Comparison of ENCODE assay signal across 11 mouse cellular contexts in genomic region chrX:38589827-38590226, GRCm38 (mm10). TPM values are rescaled to one million over a fixed set of nuclear protein-coding genes. Genes with fewer than 3 reads are reported as not detected.
DNase-seq lines count a peak whose midpoint lies in the region; ATAC-seq and TF ChIP-seq lines count a peak whose summit lies in the region.
"Had no signal": no experiment of that assay in that cellular context is flagged by ENCODE, and none has a peak within 500 bp of the region (broad histone marks: within the 10 kb centered on the region; RNA-seq: fewer than 3 reads in every experiment).

No protein-coding gene starts in this region.

- no peak for TF ChIP-seq POLR2A in limb, embryonic 14.5 days (IDR thresholded peaks at IDR 0.05; ENCODE audit: borderline replicate concordance, extremely low read depth, insufficient read depth, insufficient read length)

- H3K9me3 ChIP-seq in limb, embryonic 14.5 days (ENCODE audit: control insufficient read depth, low read length): no peaks in the 10 kb centered on the region
- H3K9me3 ChIP-seq in limb, embryonic 10.5 days (replicated peaks): no peaks in the 10 kb centered on the region
- H3K9me3 ChIP-seq in forebrain, embryonic 10.5 days: no peaks in the 10 kb centered on the region
- H3K9me3 ChIP-seq: limb, embryonic 12.5 days had no signal

- H3K4me3 ChIP-seq in limb, embryonic 14.5 days (replicated peaks; ENCODE audit: low read length): no peak overlapping the region
- no peak overlapping the region for H3K4me3 ChIP-seq in limb, embryonic 10.5 days
- H3K4me3 ChIP-seq in forebrain, embryonic 10.5 days: no peak overlapping the region
- H3K4me3 ChIP-seq in layer of hippocampus, adult 2 months: no peak overlapping the region
- H3K4me3 ChIP-seq: limb, embryonic 12.5 days; myocyte had no signal

- no peaks in the 10 kb centered on the region for H3K4me1 ChIP-seq in limb, embryonic 14.5 days (ENCODE audit: control insufficient read depth, insufficient read depth, low read length)
- H3K4me1 ChIP-seq in limb, embryonic 10.5 days: no peaks in the 10 kb centered on the region
- H3K4me1 ChIP-seq in forebrain, embryonic 10.5 days: no peaks in the 10 kb centered on the region
- H3K4me1 ChIP-seq: limb, embryonic 12.5 days had no signal

- 25% methylated on average over 4 of the region's 4 CpGs for WGBS in limb, embryonic 14.5 days
- WGBS in limb, embryonic 10.5 days: 25% methylated on average over 4 of the region's 4 CpGs
- 55% methylated on average over 4 of the region's 4 CpGs for WGBS in forebrain, embryonic 10.5 days

- TF ChIP-seq CTCF in layer of hippocampus, adult 2 months (conservative IDR thresholded peaks at IDR 0.05): no peak

- DNase-seq in limb, embryonic 14.5 days (ENCODE audit: low spot score): peak; percentile 18
- no peak for DNase-seq in limb, embryonic 10.5 days (ENCODE audit: low spot score)
- peak; percentile 42 for DNase-seq in embryo, embryonic 11 days
- peak; percentile 33 to 35 for DNase-seq in kidney, postnatal 25 days
- no peak for DNase-seq in thymus, postnatal 36 days
- no peak for DNase-seq in forebrain, embryonic 10.5 days (ENCODE audit: extremely low spot score, low spot score)
- DNase-seq in layer of hippocampus, adult 2 months (ENCODE audit: low spot score in 2 of 2): no peak

- H3K36me3 ChIP-seq in limb, embryonic 14.5 days (ENCODE audit: control insufficient read depth, insufficient read depth, low read length): no peaks in the 10 kb centered on the region
- H3K36me3 ChIP-seq in limb, embryonic 10.5 days: no peaks in the 10 kb centered on the region
- no peaks in the 10 kb centered on the region for H3K36me3 ChIP-seq in forebrain, embryonic 10.5 days (replicated peaks)
- H3K36me3 ChIP-seq: limb, embryonic 12.5 days had no signal

- H3K27me3 ChIP-seq in limb, embryonic 14.5 days (ENCODE audit: control insufficient read depth, insufficient read depth, low read length): no peaks in the 10 kb centered on the region
- H3K27me3 ChIP-seq in limb, embryonic 10.5 days (ENCODE audit: low read depth, poor library complexity, severe bottlenecking): no peaks in the 10 kb centered on the region
- no peaks in the 10 kb centered on the region for H3K27me3 ChIP-seq in forebrain, embryonic 10.5 days (ENCODE audit: poor library complexity, severe bottlenecking)
- H3K27me3 ChIP-seq: limb, embryonic 12.5 days had no signal

- H3K9ac ChIP-seq in limb, embryonic 14.5 days (ENCODE audit: low read depth, low read length, severe bottlenecking): no peak overlapping the region
- H3K9ac ChIP-seq: hindbrain, embryonic 14.5 days; limb, embryonic 12.5 days had no signal

- no peak overlapping the region for H3K27ac ChIP-seq in limb, embryonic 14.5 days (replicated peaks; ENCODE audit: low read depth, low read length)
- H3K27ac ChIP-seq in limb, embryonic 10.5 days: no peak overlapping the region
- H3K27ac ChIP-seq in forebrain, embryonic 10.5 days: no peak overlapping the region
- H3K27ac ChIP-seq in layer of hippocampus, adult 2 months: no peak overlapping the region
- H3K27ac ChIP-seq: hindbrain, embryonic 14.5 days; limb, embryonic 12.5 days had no signal

- no peak for ATAC-seq in limb, embryonic 14.5 days (ENCODE audit: low FRiP score, low read depth)
- peak; percentile 55; the same call in 1 of the 2 replicates for ATAC-seq in megakaryocyte progenitor cell, adult 5-6 weeks (replicated peaks; ENCODE audit: poor library complexity)

- H3K4me2 ChIP-seq in limb, embryonic 14.5 days (replicated peaks; ENCODE audit: low read depth, low read length, severe bottlenecking): no peak overlapping the region
- H3K4me2 ChIP-seq: hindbrain, embryonic 14.5 days; limb, embryonic 12.5 days had no signal

RNA-seq across cellular contexts. Expression of gene Mcts1, which starts 10.6 kb away (rescaled TPM):
- polyA plus RNA-seq in limb, embryonic 14.5 days (2012; rRNA removed): 57.7 and 79.3 TPM in 2 replicates
- polyA plus RNA-seq in limb, embryonic 14.5 days (2014; fragmentation: Nextera tagmentation; extraction: Ambion mirVana): 93.1 and 96.4 TPM in 2 replicates
- polyA plus RNA-seq in limb, embryonic 10.5 days (2016; fragmentation: Nextera tagmentation; extraction: Ambion mirVana): 72.2 and 72.9 TPM in 2 replicates
- 112 and 140 TPM in 2 replicates for total RNA-seq in megakaryocyte progenitor cell, adult 5-6 weeks (2015)
- total RNA-seq in megakaryocyte progenitor cell, adult 5-6 weeks (2017): 42.1 and 46.7 TPM in 2 replicates
- 73.2 and 76.0 TPM in 2 replicates for polyA plus RNA-seq in forebrain, embryonic 10.5 days (2016; fragmentation: Nextera tagmentation; extraction: Ambion mirVana)
- 10 to 100 TPM; 83.9 to 92.8 TPM for total RNA-seq in layer of hippocampus, adult 2 months (2021)

RNA-seq across cellular contexts. Expression of gene Cul4b, which starts 13.8 kb away (rescaled TPM):
- polyA plus RNA-seq in limb, embryonic 14.5 days (2012; rRNA removed): 16.7 and 21.6 TPM in 2 replicates
- polyA plus RNA-seq in limb, embryonic 14.5 days (2014; fragmentation: Nextera tagmentation; extraction: Ambion mirVana): 33.0 and 35.7 TPM in 2 replicates
- 46.4 and 54.2 TPM in 2 replicates for polyA plus RNA-seq in limb, embryonic 10.5 days (2016; fragmentation: Nextera tagmentation; extraction: Ambion mirVana)
- total RNA-seq in megakaryocyte progenitor cell, adult 5-6 weeks (2015): 61.3 and 67.4 TPM in 2 replicates
- 59.2 and 67.7 TPM in 2 replicates for total RNA-seq in megakaryocyte progenitor cell, adult 5-6 weeks (2017)
- polyA plus RNA-seq in forebrain, embryonic 10.5 days (2016; fragmentation: Nextera tagmentation; extraction: Ambion mirVana): 47.8 and 52.4 TPM in 2 replicates
- total RNA-seq in layer of hippocampus, adult 2 months (2021): 10 to 100 TPM; 34.5 to 36.4 TPM

RNA-seq across cellular contexts. Expression of gene C1galt1c1, which starts 45.1 kb away (rescaled TPM):
- 17.6 and 27.2 TPM in 2 replicates for polyA plus RNA-seq in limb, embryonic 14.5 days (2012; rRNA removed)
- 26.0 and 26.6 TPM in 2 replicates for polyA plus RNA-seq in limb, embryonic 14.5 days (2014; fragmentation: Nextera tagmentation; extraction: Ambion mirVana)
- 12.2 and 14.2 TPM in 2 replicates for polyA plus RNA-seq in limb, embryonic 10.5 days (2016; fragmentation: Nextera tagmentation; extraction: Ambion mirVana)
- total RNA-seq in megakaryocyte progenitor cell, adult 5-6 weeks (2015): 72.7 and 90.6 TPM in 2 replicates
- 88.5 and 99.7 TPM in 2 replicates for total RNA-seq in megakaryocyte progenitor cell, adult 5-6 weeks (2017)
- polyA plus RNA-seq in forebrain, embryonic 10.5 days (2016; fragmentation: Nextera tagmentation; extraction: Ambion mirVana): 14.7 and 16.5 TPM in 2 replicates
- 10 to 100 TPM; 22.4 to 25.3 TPM for total RNA-seq in layer of hippocampus, adult 2 months (2021)

Comparison
In these comparisons a context has a peak if more than half of its experiments do, and no peak if none do; other contexts are left out.
1. DNase-seq: peak in limb, embryonic 14.5 days (single experiment), embryo, embryonic 11 days (single experiment) and kidney, postnatal 25 days (2 of 2); none in limb, embryonic 10.5 days (single experiment), thymus, postnatal 36 days (0 of 2), forebrain, embryonic 10.5 days (single experiment) and layer of hippocampus, adult 2 months (0 of 2).